In genomic region chr9:44131276-44131590, GRCm38 (mm10) we compare ENCODE assay signal across 7 mouse cellular contexts. TPM values are rescaled to one million over a fixed set of nuclear protein-coding genes. Genes with fewer than 3 reads are reported as not detected.
A peak's percentile ranks its signal among the peaks of the same experiment; 100 is the strongest.
DNase-seq lines count a peak whose midpoint lies in the region; ATAC-seq and TF ChIP-seq lines count a peak whose summit lies in the region.

No protein-coding gene starts in this region.

- no peak for DNase-seq in kidney, postnatal 14 days
- DNase-seq in right cerebral cortex, postnatal 14 days: no peak

- H3K9ac ChIP-seq in kidney, embryonic 14.5 days (ENCODE audit: low read depth, low read length): no peak overlapping the region
- 0 out of 2 replicates have a peak overlapping the region, but pooled peaks have one; percentile 76 for H3K9ac ChIP-seq in ES-Bruce4 (ENCODE audit: low read depth, poor library complexity, severe bottlenecking)
- no peak overlapping the region for H3K9ac ChIP-seq in limb, embryonic 13.5 days

- no peak for TF ChIP-seq CTCF in ES-Bruce4 (IDR thresholded peaks at IDR 0.05; ENCODE audit: low read depth, low read length)
- TF ChIP-seq CTCF in cortical plate, adult 2 months (IDR thresholded peaks at IDR 0.05; ENCODE audit: extremely low read depth, insufficient read depth, low read length): no peak

- no peaks in the 10 kb centered on the region for H3K9me3 ChIP-seq in kidney, embryonic 14.5 days (ENCODE audit: control insufficient read depth, low read length)
- H3K9me3 ChIP-seq in ES-Bruce4 (replicated peaks; ENCODE audit: control insufficient read depth, insufficient read depth, low read length, poor library complexity, severe bottlenecking): no peaks in the 10 kb centered on the region
- no peaks in the 10 kb centered on the region for H3K9me3 ChIP-seq in limb, embryonic 13.5 days

- no peak overlapping the region for H3K4me2 ChIP-seq in kidney, embryonic 14.5 days (replicated peaks; ENCODE audit: low read depth, low read length)
- H3K4me2 ChIP-seq in limb, embryonic 13.5 days (replicated peaks): peak overlapping the region; percentile 82

- H3K36me3 ChIP-seq in kidney, embryonic 14.5 days (ENCODE audit: control insufficient read depth, insufficient read depth, low read length): no peaks in the 10 kb centered on the region
- H3K36me3 ChIP-seq in ES-Bruce4 (ENCODE audit: control insufficient read depth, insufficient read depth, low read length, poor library complexity, severe bottlenecking): no peaks in the 10 kb centered on the region
- no peaks in the 10 kb centered on the region for H3K36me3 ChIP-seq in limb, embryonic 13.5 days

- 39% methylated on average over 7 of the region's 7 CpGs for WGBS in kidney, embryonic 14.5 days
- WGBS in limb, embryonic 13.5 days: 46% methylated on average over 7 of the region's 7 CpGs

- H3K27ac ChIP-seq in kidney, embryonic 14.5 days (ENCODE audit: low read depth, low read length): peak overlapping the region; percentile 88; the same call in 1 of the 2 replicates
- H3K27ac ChIP-seq in ES-Bruce4 (ENCODE audit: insufficient read depth, low read length): no peak overlapping the region
- H3K27ac ChIP-seq in cortical plate, adult 2 months (ENCODE audit: insufficient read depth, low read length): peak overlapping the region; percentile 57
- H3K27ac ChIP-seq in limb, embryonic 13.5 days: no peak overlapping the region; the same call in 1 of the 2 replicates

- no peaks in the 10 kb centered on the region for H3K27me3 ChIP-seq in kidney, embryonic 14.5 days (ENCODE audit: control insufficient read depth, insufficient read depth, low read length)
- no peaks in the 10 kb centered on the region for H3K27me3 ChIP-seq in ES-Bruce4 (ENCODE audit: control insufficient read depth, insufficient read depth, low read length, poor library complexity, severe bottlenecking)
- H3K27me3 ChIP-seq in limb, embryonic 13.5 days: peaks cover 48% of the 10 kb centered on the region

- no peak overlapping the region for H3K4me3 ChIP-seq in kidney, embryonic 14.5 days (ENCODE audit: low read length)
- H3K4me3 ChIP-seq in ES-Bruce4 (ENCODE audit: low read depth, low read length): no peak overlapping the region
- H3K4me3 ChIP-seq in cortical plate, adult 2 months (ENCODE audit: insufficient read depth, low read length): no peak overlapping the region
- no peak overlapping the region for H3K4me3 ChIP-seq in limb, embryonic 13.5 days

- H3K4me1 ChIP-seq in kidney, embryonic 14.5 days (ENCODE audit: control insufficient read depth, insufficient read depth, low read length): peaks cover 48% of the 10 kb centered on the region
- H3K4me1 ChIP-seq in ES-Bruce4 (ENCODE audit: control insufficient read depth, insufficient read depth, low read length): peaks cover 6% of the 10 kb centered on the region
- H3K4me1 ChIP-seq in cortical plate, adult 2 months (ENCODE audit: control insufficient read depth, insufficient read depth, low read length): peaks cover 2% of the 10 kb centered on the region; the same call in 1 of the 2 replicates
- peaks cover 56% of the 10 kb centered on the region for H3K4me1 ChIP-seq in limb, embryonic 13.5 days

- TF ChIP-seq POLR2A in ES-Bruce4 (IDR thresholded peaks at IDR 0.05; ENCODE audit: insufficient read depth, low read length): no peak
- no peak for TF ChIP-seq POLR2A in cortical plate, adult 2 months (IDR thresholded peaks at IDR 0.05; ENCODE audit: extremely low read depth, insufficient read depth, low read length)

- ATAC-seq in kidney, embryonic 14.5 days (ENCODE audit: low FRiP score, low TSS enrichment): 0 out of 2 replicates have a peak, but pooled peaks have one; percentile 1
- ATAC-seq in limb, embryonic 13.5 days (ENCODE audit: low FRiP score, low read depth): no peak
- no peak for ATAC-seq in CD4-positive, CD25-positive, alpha-beta regulatory T cell, adult 4 months

- no peak for TF ChIP-seq EP300 in ES-Bruce4 (IDR thresholded peaks at IDR 0.05; ENCODE audit: insufficient read depth, low read depth, low read length)

RNA-seq across cellular contexts. Expression of gene Mcam, which starts 3.0 kb away (rescaled TPM):
- 26.3 and 39.7 TPM in 2 replicates for polyA plus RNA-seq in kidney, embryonic 14.5 days (2014; fragmentation: Nextera tagmentation; extraction: Ambion mirVana)
- 57.6 and 58.0 TPM in 2 replicates for polyA plus RNA-seq in ES-Bruce4 (2011; ENCODE audit: insufficient read depth, insufficient read length, low read depth, missing spikeins)
- 26.2 and 27.4 TPM in 2 replicates for polyA plus RNA-seq in cortical plate, adult 2 months (2012; rRNA removed)
- polyA plus RNA-seq in limb, embryonic 13.5 days (2015; fragmentation: Nextera tagmentation; extraction: Ambion mirVana): 29.6 and 30.4 TPM in 2 replicates
- under 1 TPM in 1 of 2 experiments, not detected in 1; 0.34 TPM for polyA plus RNA-seq in CD4-positive, CD25-positive, alpha-beta regulatory T cell, adult 4 months (2017; shearing (Covaris generic))

RNA-seq across cellular contexts. Expression of gene Rnf26, which starts 17.9 kb away (rescaled TPM):
- polyA plus RNA-seq in kidney, embryonic 14.5 days (2014; fragmentation: Nextera tagmentation; extraction: Ambion mirVana): 51.1 and 78.4 TPM in 2 replicates
- polyA plus RNA-seq in ES-Bruce4 (2011; ENCODE audit: insufficient read depth, insufficient read length, low read depth, missing spikeins): 34.1 and 34.3 TPM in 2 replicates
- polyA plus RNA-seq in cortical plate, adult 2 months (2012; rRNA removed): 29.5 and 30.3 TPM in 2 replicates
- polyA plus RNA-seq in limb, embryonic 13.5 days (2015; fragmentation: Nextera tagmentation; extraction: Ambion mirVana): 79.6 and 84.1 TPM in 2 replicates
- 1 to 10 TPM; 4.9 to 5.0 TPM for polyA plus RNA-seq in CD4-positive, CD25-positive, alpha-beta regulatory T cell, adult 4 months (2017; shearing (Covaris generic))

RNA-seq across cellular contexts. Expression of gene Gm49380, which starts 17.9 kb away (rescaled TPM):
- 0.09 and 0.14 TPM in 2 replicates for polyA plus RNA-seq in kidney, embryonic 14.5 days (2014; fragmentation: Nextera tagmentation; extraction: Ambion mirVana)
- polyA plus RNA-seq in ES-Bruce4 (2011; ENCODE audit: insufficient read depth, insufficient read length, low read depth, missing spikeins): 0.49 and 0.67 TPM in 2 replicates
- polyA plus RNA-seq in cortical plate, adult 2 months (2012; rRNA removed): 0.10 and 0.19 TPM in 2 replicates
- 0.09 and 0.10 TPM in 2 replicates for polyA plus RNA-seq in limb, embryonic 13.5 days (2015; fragmentation: Nextera tagmentation; extraction: Ambion mirVana)
- not detected for polyA plus RNA-seq in CD4-positive, CD25-positive, alpha-beta regulatory T cell, adult 4 months (2017; shearing (Covaris generic))

RNA-seq across cellular contexts. Expression of gene C1qtnf5, which starts 24.2 kb away (rescaled TPM):
- 4.6 and 5.4 TPM in 2 replicates for polyA plus RNA-seq in kidney, embryonic 14.5 days (2014; fragmentation: Nextera tagmentation; extraction: Ambion mirVana)
- polyA plus RNA-seq in ES-Bruce4 (2011; ENCODE audit: insufficient read depth, insufficient read length, low read depth, missing spikeins): not detected in 2 replicates
- 24.7 and 30.5 TPM in 2 replicates for polyA plus RNA-seq in cortical plate, adult 2 months (2012; rRNA removed)
- 2.6 and 3.4 TPM in 2 replicates for polyA plus RNA-seq in limb, embryonic 13.5 days (2015; fragmentation: Nextera tagmentation; extraction: Ambion mirVana)
- not detected for polyA plus RNA-seq in CD4-positive, CD25-positive, alpha-beta regulatory T cell, adult 4 months (2017; shearing (Covaris generic))

RNA-seq across cellular contexts. Expression of gene Mfrp, which starts 29.7 kb away (rescaled TPM):
- polyA plus RNA-seq in kidney, embryonic 14.5 days (2014; fragmentation: Nextera tagmentation; extraction: Ambion mirVana): 0.14 TPM in 1 of 2 replicates, not detected in the other
- polyA plus RNA-seq in ES-Bruce4 (2011; ENCODE audit: insufficient read depth, insufficient read length, low read depth, missing spikeins): not detected in 2 replicates
- 0.15 and 0.35 TPM in 2 replicates for polyA plus RNA-seq in cortical plate, adult 2 months (2012; rRNA removed)
- polyA plus RNA-seq in limb, embryonic 13.5 days (2015; fragmentation: Nextera tagmentation; extraction: Ambion mirVana): 0.13 and 0.17 TPM in 2 replicates
- not detected for polyA plus RNA-seq in CD4-positive, CD25-positive, alpha-beta regulatory T cell, adult 4 months (2017; shearing (Covaris generic))

Comparison
In these comparisons a context has a peak if more than half of its experiments do, and no peak if none do; other contexts are left out.
1. H3K27ac ChIP-seq: peak in kidney, embryonic 14.5 days (single experiment) and cortical plate, adult 2 months (single experiment); none in ES-Bruce4 (single experiment) and limb, embryonic 13.5 days (single experiment).
2. RNA of gene Mcam, which starts 3.0 kb away (polyA plus RNA-seq): 57.6 to 58.0 TPM in ES-Bruce4, 26.3 to 39.7 TPM in kidney, embryonic 14.5 days, 29.6 to 30.4 TPM in limb, embryonic 13.5 days and 26.2 to 27.4 TPM in cortical plate, adult 2 months; 0.34 TPM in CD4-positive, CD25-positive, alpha-beta regulatory T cell, adult 4 months; every median in the first group is over 10 times any median in the second.